Mouse (Mus musculus) heart, adult 2 months (tissue): ENCODE measurements around the gene Prickle2.

Source experiments
- CTCF ChIP-seq: fragments of 200-600 bp; IDR thresholded peaks from 2 replicates; pipeline ENCODE4 v1.8.1; 2022; ENCODE audit warnings: antibody characterized with exemption, mild to moderate bottlenecking, moderate library complexity
- EP300 ChIP-seq: fragments of 200-500 bp; IDR thresholded peaks from 2 replicates; pipeline ENCODE4 v1.6.1; 2011; ENCODE audit warnings: low read depth, low read length, control low read depth; ENCODE audit not compliant: insufficient read depth
- POLR2A ChIP-seq: fragments of 200-500 bp; IDR thresholded peaks from 2 replicates; pipeline ENCODE4 v1.6.1; 2011; ENCODE audit warnings: mild to moderate bottlenecking, low read depth, low read length, control low read depth; ENCODE audit not compliant: insufficient read depth

- no peak for TF ChIP-seq EP300
- TF ChIP-seq CTCF = no peak
- no peak for TF ChIP-seq POLR2A
These were observed 194.0 kb downstream of the Prickle2 start for GRCm38 (mm10) chr6:92512001-92512400.
